Mouse (Mus musculus) limb, embryonic 13.5 days (tissue): ENCODE measurements around the gene Extl1. TPM values are rescaled to one million over a fixed set of nuclear protein-coding genes. Genes with fewer than 3 reads are reported as not detected.

Experiments
- ATAC-seq: fragments of 200-750 bp; cut with Nextera tagmentation; 2 replicates; pipeline ENCODE4 v1.8.0; 2017; ENCODE audit warnings: low read depth, moderate number of reproducible peaks, moderate TSS enrichment; ENCODE audit not compliant: low FRiP score
- H3K27ac ChIP-seq: fragments of 300-500 bp; sonication (generic); 2 replicates; pipeline ENCODE4 v1.5.1; 2015; ENCODE audit warnings: inconsistent platforms, mild to moderate bottlenecking, moderate library complexity
- H3K27me3 ChIP-seq: fragments of 300-500 bp; sonication (generic); 2 replicates; pipeline ENCODE4 v1.6.1; 2015; ENCODE audit warnings: mild to moderate bottlenecking, inconsistent platforms
- H3K36me3 ChIP-seq: fragments of 300-500 bp; sonication (generic); 2 replicates; pipeline ENCODE4 v1.6.1; 2015; ENCODE audit warnings: inconsistent platforms, mild to moderate bottlenecking, moderate library complexity
- H3K4me1 ChIP-seq: fragments of 300-500 bp; sonication (generic); 2 replicates; pipeline ENCODE4 v1.6.1; 2015; ENCODE audit warnings: inconsistent platforms
- H3K4me2 ChIP-seq: fragments of 300-500 bp; sonication (generic); replicated peaks from 2 replicates; pipeline ENCODE4 v1.6.1; 2015; ENCODE audit warnings: inconsistent platforms, mild to moderate bottlenecking, moderate library complexity
- H3K4me3 ChIP-seq: fragments of 300-500 bp; sonication (generic); 2 replicates; pipeline ENCODE4 v1.5.1; 2015; ENCODE audit warnings: moderate library complexity, mild to moderate bottlenecking, inconsistent platforms
- H3K9ac ChIP-seq: fragments of 300-500 bp; sonication (generic); 2 replicates; pipeline ENCODE4 v1.6.1; 2015; ENCODE audit warnings: mild to moderate bottlenecking, inconsistent platforms
- H3K9me3 ChIP-seq: fragments of 300-500 bp; sonication (generic); 2 replicates; pipeline ENCODE4 v1.6.1; 2016; ENCODE audit warnings: inconsistent platforms
- WGBS: fragments of 180-500 bp; shearing (Covaris S2); methylation state at CpG from one replicate; pipeline ENCODE4 v1.1.7; 2015; 5-methylcytosine and 5-hydroxymethylcytosine counted together
- polyA plus RNA-seq: library from polyadenylated mRNA; unstranded; fragments of >200 nt; fragmentation: Nextera tagmentation; extraction: Ambion mirVana; gene quantifications from 2 replicates; pipeline ENCODE4 v1.2.1, GENCODE M21; 2015

Gene Extl1
- polyA plus RNA-seq, 1 experiment from 2014 or later: 8.3 TPM

DNA sequence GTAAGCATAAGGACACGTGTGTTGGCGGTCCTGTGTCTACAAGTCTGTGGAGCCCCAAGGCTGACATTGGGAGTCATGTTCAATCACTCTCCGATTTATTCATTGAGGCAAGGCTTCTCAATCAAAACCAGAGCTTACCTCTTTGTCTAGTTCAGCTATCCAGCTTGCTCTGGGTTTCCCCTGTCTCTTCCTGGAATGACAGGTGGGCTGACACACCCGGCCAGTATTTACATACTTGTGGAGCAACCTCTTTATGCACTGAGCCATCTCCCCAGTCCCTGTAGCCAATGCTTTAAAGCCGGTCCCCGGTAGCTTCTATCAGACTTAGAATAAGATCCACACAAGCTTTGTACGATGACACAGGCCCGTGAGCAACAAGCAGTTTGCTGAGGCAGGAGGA, 4.1 kb downstream of the Extl1 start:
- Histone ChIP-seq H3K4me3 (no peak overlapping the region), H3K4me2 (no peak overlapping the region), H3K27me3 (no peaks in the 10 kb centered on the region), H3K9me3 (no peaks in the 10 kb centered on the region), H3K36me3 (no peaks in the 10 kb centered on the region), H3K9ac (no peak overlapping the region), H3K4me1 (peaks cover 10% of the 10 kb centered on the region; the same call in 1 of the 2 replicates), H3K27ac (no peak overlapping the region)
- ATAC-seq: no peak
- WGBS: 84% methylated on average over 8 of the region's 8 CpGs

GRCm38 (mm10) chr4:134378089-134378615, 5.5 kb downstream of the Extl1 start:
- Histone ChIP-seq H3K4me2 (peak overlapping the region; percentile 4; the same call in 1 of the 2 replicates), H3K27ac (peak overlapping the region; percentile 39; the same call in 1 of the 2 replicates), H3K4me3 (no peak overlapping the region), H3K4me1 (peaks cover 10% of the 10 kb centered on the region; the same call in 1 of the 2 replicates), H3K27me3 (no peaks in the 10 kb centered on the region), H3K9ac (peak overlapping the region; percentile 35; the same call in 1 of the 2 replicates), H3K9me3 (no peaks in the 10 kb centered on the region), H3K36me3 (no peaks in the 10 kb centered on the region)
- WGBS: 18% methylated on average over 10 of the region's 10 CpGs
- no peak for ATAC-seq

DNA sequence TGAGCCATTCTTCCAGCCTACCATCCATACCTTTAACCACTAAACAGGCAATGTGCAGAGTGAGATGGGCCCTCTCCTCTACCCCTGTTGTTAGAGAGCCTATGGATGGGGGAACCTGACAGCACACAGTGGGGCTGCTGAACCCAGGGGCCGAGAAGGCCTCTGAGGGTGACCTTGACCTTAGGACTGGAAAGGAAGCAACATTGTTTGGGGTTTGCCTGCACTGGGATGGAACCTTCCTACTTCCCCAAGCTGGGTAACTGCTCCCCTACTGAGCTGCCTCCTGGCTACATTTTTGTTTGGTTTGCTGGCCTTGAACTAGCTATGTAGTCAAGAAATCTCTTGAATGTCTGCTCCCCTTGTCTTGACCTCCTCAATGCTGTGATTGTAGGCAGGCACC, 9.3 kb downstream of the Extl1 start:
- 60% methylated on average over 1 of the region's 1 CpGs for WGBS
- no peak overlapping the region for H3K9ac ChIP-seq
- H3K4me2 ChIP-seq: no peak overlapping the region
- H3K36me3 ChIP-seq: no peaks in the 10 kb centered on the region
- no peaks in the 10 kb centered on the region for H3K9me3 ChIP-seq
- H3K4me3 ChIP-seq: no peak overlapping the region
- peaks cover 30% of the 10 kb centered on the region for H3K27me3 ChIP-seq
- no peak for ATAC-seq
- no peak overlapping the region for H3K27ac ChIP-seq
- H3K4me1 ChIP-seq: peaks cover 31% of the 10 kb centered on the region

- 73% methylated on average over 8 of the region's 8 CpGs for WGBS
- Histone ChIP-seq H3K9me3 (no peaks in the 10 kb centered on the region), H3K4me1 (peaks cover 31% of the 10 kb centered on the region), H3K4me2 (peak overlapping the region; percentile 92; the same call in 1 of the 2 replicates), H3K4me3 (no peak overlapping the region), H3K27ac (no peak overlapping the region), H3K36me3 (no peaks in the 10 kb centered on the region), H3K9ac (no peak overlapping the region), H3K27me3 (peaks cover 39% of the 10 kb centered on the region)
- ATAC-seq: no peak
Measured at GRCm38 (mm10) chr4:134373295-134373694, 10.4 kb downstream of the Extl1 start.

GRCm38 (mm10) chr4:134372294-134372747, 11.3 kb downstream of the Extl1 start:
- peak overlapping the region; percentile 92 for H3K4me2 ChIP-seq
- H3K4me3 ChIP-seq: peak overlapping the region; percentile 59
- peaks cover 41% of the 10 kb centered on the region for H3K27me3 ChIP-seq
- no peaks in the 10 kb centered on the region for H3K9me3 ChIP-seq
- 0% methylated on average over 16 of the region's 16 CpGs for WGBS
- peak; percentile 83; the same call in 1 of the 2 replicates for ATAC-seq
- H3K36me3 ChIP-seq: no peaks in the 10 kb centered on the region
- H3K27ac ChIP-seq: peak overlapping the region; percentile 22; the same call in 1 of the 2 replicates
- peak overlapping the region; percentile 67 for H3K9ac ChIP-seq
- H3K4me1 ChIP-seq: peaks cover 26% of the 10 kb centered on the region

DNA sequence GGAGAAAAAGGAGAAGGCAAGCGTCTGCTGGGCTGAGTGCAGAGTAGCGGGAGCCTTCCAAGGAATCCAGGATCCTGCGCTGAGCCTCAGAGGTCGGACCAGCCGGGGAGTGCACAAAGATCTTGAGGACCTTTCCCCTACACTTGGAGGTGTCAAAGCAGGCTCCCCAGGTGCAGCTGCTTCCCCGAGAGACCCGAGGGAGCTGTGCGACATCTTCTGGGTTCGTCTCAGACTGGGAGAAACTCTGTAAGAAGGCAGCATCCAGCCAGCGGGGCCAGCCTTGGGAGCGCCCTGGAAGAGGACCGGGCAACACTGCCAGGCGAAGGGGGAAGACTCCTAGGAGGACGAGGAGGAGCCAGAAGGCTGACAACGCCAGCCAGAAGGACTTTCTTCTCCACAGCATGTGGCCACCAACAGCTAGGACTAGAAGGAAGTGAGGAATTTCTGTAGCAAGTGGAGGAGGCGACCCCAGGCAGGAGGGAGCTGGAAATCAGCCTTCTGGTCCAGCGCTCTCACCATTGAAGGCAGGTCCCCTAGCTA, 12.3 kb downstream of the Extl1 start:
- peak overlapping the region; percentile 92 for H3K4me2 ChIP-seq
- no peaks in the 10 kb centered on the region for H3K9me3 ChIP-seq
- H3K9ac ChIP-seq: peak overlapping the region; percentile 67
- peaks cover 41% of the 10 kb centered on the region for H3K27me3 ChIP-seq
- under 1% methylated on average over 17 of the region's 17 CpGs for WGBS
- ATAC-seq: no peak
- H3K4me3 ChIP-seq: peak overlapping the region; percentile 59
- H3K27ac ChIP-seq: peak overlapping the region; percentile 22; the same call in 1 of the 2 replicates
- H3K4me1 ChIP-seq: peaks cover 26% of the 10 kb centered on the region
- no peaks in the 10 kb centered on the region for H3K36me3 ChIP-seq

GRCm38 (mm10) chr4:134370649-134371221, 12.9 kb downstream of the Extl1 start:
- Histone ChIP-seq H3K27me3 (peaks cover 41% of the 10 kb centered on the region), H3K9me3 (no peaks in the 10 kb centered on the region), H3K4me2 (peak overlapping the region; percentile 92), H3K4me3 (peak overlapping the region; percentile 59), H3K9ac (peak overlapping the region; percentile 67), H3K27ac (peak overlapping the region; percentile 22; the same call in 1 of the 2 replicates), H3K4me1 (peaks cover 31% of the 10 kb centered on the region), H3K36me3 (no peaks in the 10 kb centered on the region)
- ATAC-seq: 0 out of 2 replicates have a peak, but pooled peaks have one; percentile 17
- 2% methylated on average over 18 of the region's 18 CpGs for WGBS

- peak overlapping the region; percentile 69; the same call in 1 of the 2 replicates for H3K27ac ChIP-seq
Measured at GRCm38 (mm10) chr4:134365280-134365679, 18.4 kb downstream of the Extl1 start.

DNA sequence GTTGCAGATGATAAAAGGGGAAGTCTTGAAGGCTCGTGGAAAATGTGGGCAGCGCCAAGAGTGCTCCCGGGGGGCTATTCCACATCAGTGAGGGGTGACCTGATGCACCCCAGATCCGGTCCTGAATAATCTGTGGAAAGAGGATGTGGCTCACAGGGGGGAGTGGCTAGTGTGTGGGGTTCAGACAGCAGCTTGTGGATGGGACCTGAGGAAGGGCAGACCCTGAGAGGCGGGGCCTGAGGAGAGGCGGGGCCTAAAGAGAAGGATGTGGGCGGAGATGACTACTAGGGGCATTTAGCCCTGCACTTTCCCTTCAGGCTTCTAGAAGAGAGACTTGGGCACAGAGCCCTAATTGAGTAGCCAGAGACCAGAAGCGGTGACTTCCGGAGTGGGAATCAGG, 21.1 kb downstream of the Extl1 start:
- H3K4me1 ChIP-seq: peaks cover 30% of the 10 kb centered on the region
- 23% methylated on average over 9 of the region's 9 CpGs for WGBS

More at GRCm38 (mm10) chr4:134365280-134365679, 18.4 kb downstream of the Extl1 start:
- Histone ChIP-seq H3K36me3 (no peaks in the 10 kb centered on the region), H3K9ac (no peak overlapping the region), H3K4me1 (peaks cover 37% of the 10 kb centered on the region), H3K4me3 (no peak overlapping the region), H3K27me3 (peaks cover 20% of the 10 kb centered on the region), H3K4me2 (peak overlapping the region; percentile 38), H3K9me3 (no peaks in the 10 kb centered on the region)
- ATAC-seq: peak; percentile 57
- 26% methylated on average over 5 of the region's 5 CpGs for WGBS

GRCm38 (mm10) chr4:134362124-134362523, 21.5 kb downstream of the Extl1 start:
- Histone ChIP-seq H3K27ac (no peak overlapping the region), H3K36me3 (no peaks in the 10 kb centered on the region)

More for the DNA sequence above, 21.1 kb downstream of the Extl1 start:
- Histone ChIP-seq H3K36me3 (no peaks in the 10 kb centered on the region), H3K27me3 (peaks cover 10% of the 10 kb centered on the region), H3K9ac (no peak overlapping the region), H3K4me2 (peak overlapping the region; percentile 7; the same call in 1 of the 2 replicates), H3K9me3 (no peaks in the 10 kb centered on the region), H3K27ac (no peak overlapping the region), H3K4me3 (no peak overlapping the region)
- ATAC-seq: no peak

DNA sequence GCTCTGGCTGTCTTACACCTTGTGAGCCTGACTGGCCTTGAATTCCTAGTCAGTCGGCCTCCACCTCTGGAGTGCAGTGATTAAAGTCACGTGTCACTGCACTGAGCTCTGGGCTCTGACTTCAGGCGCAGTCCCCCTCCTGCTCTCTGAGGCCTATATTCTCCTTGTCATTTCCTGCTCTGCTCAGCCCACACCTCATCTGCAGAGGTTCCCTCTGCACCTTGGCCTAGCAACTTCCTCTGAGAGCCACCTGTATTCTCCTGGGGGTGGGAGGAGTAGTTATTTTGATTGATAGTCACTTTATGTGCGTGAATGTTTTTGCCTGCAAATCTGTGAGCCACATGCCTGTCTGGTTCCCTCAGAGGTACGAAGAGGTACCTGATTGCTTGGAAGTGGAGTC, 22.4 kb downstream of the Extl1 start:
- Histone ChIP-seq H3K9ac (no peak overlapping the region), H3K4me1 (peaks cover 40% of the 10 kb centered on the region), H3K27ac (no peak overlapping the region), H3K4me2 (no peak overlapping the region), H3K9me3 (no peaks in the 10 kb centered on the region), H3K27me3 (peaks cover 16% of the 10 kb centered on the region), H3K4me3 (no peak overlapping the region), H3K36me3 (no peaks in the 10 kb centered on the region)
- ATAC-seq: peak; percentile 26; the same call in 1 of the 2 replicates
- 14% methylated on average over 5 of the region's 5 CpGs for WGBS

More at GRCm38 (mm10) chr4:134362124-134362523, 21.5 kb downstream of the Extl1 start:
- peaks cover 32% of the 10 kb centered on the region for H3K4me1 ChIP-seq
- 70% methylated on average over 9 of the region's 9 CpGs for WGBS
- no peak overlapping the region for H3K4me2 ChIP-seq
- H3K4me3 ChIP-seq: no peak overlapping the region
- no peaks in the 10 kb centered on the region for H3K9me3 ChIP-seq
- H3K27me3 ChIP-seq: peaks cover 14% of the 10 kb centered on the region
- no peak for ATAC-seq
- no peak overlapping the region for H3K9ac ChIP-seq

DNA sequence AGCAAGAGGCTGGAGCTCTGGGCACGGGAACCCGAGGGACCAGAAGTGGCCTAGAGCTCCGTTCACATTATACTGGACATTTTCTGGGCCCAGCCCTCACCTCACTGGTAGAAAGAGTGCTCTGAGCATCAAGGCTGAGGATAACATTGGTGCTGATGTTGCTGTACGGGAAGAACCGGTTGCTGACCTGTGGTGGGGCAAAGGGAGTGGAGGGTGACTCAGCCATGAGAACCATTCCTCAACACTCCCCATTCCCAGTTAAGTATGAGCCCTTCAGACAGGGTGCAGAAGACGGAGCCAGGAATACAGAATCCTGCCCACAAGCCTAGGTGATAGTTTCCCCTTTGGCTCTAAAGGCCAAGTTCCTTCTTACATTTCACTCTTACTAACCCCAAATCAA, 24.0 kb downstream of the Extl1 start:
- WGBS: 78% methylated on average over 6 of the region's 6 CpGs
- Histone ChIP-seq H3K4me3 (no peak overlapping the region), H3K27me3 (peaks cover 16% of the 10 kb centered on the region), H3K9ac (no peak overlapping the region), H3K36me3 (no peaks in the 10 kb centered on the region), H3K27ac (no peak overlapping the region), H3K9me3 (no peaks in the 10 kb centered on the region), H3K4me1 (peaks cover 40% of the 10 kb centered on the region), H3K4me2 (no peak overlapping the region)
- no peak for ATAC-seq
